Mouse (Mus musculus): ENCODE results near the gene Syk. TPM values are rescaled to one million over a fixed set of nuclear protein-coding genes. Genes with fewer than 3 reads are reported as not detected.
A peak's percentile ranks its signal among the peaks of the same experiment; 100 is the strongest.

Syk gene
- total and polyA plus RNA-seq, 2 experiments from 2014 or later = 0.91 to 3.1 TPM

DNA sequence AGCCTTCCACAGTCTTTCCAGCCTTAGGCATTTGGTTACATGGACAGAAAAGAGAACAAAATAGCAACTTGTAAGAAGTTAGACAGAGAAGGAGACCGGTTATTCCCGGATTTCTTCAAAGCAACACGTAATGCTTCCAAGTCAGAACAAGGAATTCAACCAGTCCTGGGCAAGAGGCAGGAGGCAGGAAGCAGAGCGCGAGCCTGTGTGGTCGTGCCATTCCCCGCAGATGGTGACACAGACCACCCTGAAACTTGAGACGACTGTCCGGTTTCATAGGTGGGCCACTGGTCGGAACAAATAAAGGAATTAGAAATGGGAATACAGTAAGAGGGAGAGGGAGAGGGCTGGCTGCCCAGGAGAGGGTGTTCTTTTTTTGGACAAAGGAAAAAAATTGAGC lies 6.1 kb upstream of the Syk start:
- no peak for TF ChIP-seq CTCF (IDR thresholded peaks at IDR 0.05)
- no peak overlapping the region for H3K4me3 ChIP-seq (ENCODE audit: low read depth, low read length)
- DNase-seq (ENCODE audit: low spot score) (no peak), ATAC-seq (ENCODE audit: low FRiP score) (no peak)
- H3K9me3 ChIP-seq (ENCODE audit: low read length) = no peaks in the 10 kb centered on the region
- no peaks in the 10 kb centered on the region for H3K36me3 ChIP-seq (ENCODE audit: insufficient read depth, low read length)
- no peak overlapping the region for H3K9ac ChIP-seq (replicated peaks; ENCODE audit: low read length, poor library complexity, severe bottlenecking)
- H3K4me1 ChIP-seq (ENCODE audit: insufficient read depth, low read length) = 0 out of 2 replicates have a peak, but pooled peaks cover 2% of the 10 kb centered on the region
- 48% methylated on average over 10 of the region's 10 CpGs for WGBS
- no peaks in the 10 kb centered on the region for H3K27me3 ChIP-seq (ENCODE audit: insufficient read depth, low read length)
- H3K4me2 ChIP-seq (ENCODE audit: low read depth, low read length, poor library complexity, severe bottlenecking) = no peak overlapping the region
- H3K27ac ChIP-seq (ENCODE audit: low read depth, low read length) = no peak overlapping the region

DNA sequence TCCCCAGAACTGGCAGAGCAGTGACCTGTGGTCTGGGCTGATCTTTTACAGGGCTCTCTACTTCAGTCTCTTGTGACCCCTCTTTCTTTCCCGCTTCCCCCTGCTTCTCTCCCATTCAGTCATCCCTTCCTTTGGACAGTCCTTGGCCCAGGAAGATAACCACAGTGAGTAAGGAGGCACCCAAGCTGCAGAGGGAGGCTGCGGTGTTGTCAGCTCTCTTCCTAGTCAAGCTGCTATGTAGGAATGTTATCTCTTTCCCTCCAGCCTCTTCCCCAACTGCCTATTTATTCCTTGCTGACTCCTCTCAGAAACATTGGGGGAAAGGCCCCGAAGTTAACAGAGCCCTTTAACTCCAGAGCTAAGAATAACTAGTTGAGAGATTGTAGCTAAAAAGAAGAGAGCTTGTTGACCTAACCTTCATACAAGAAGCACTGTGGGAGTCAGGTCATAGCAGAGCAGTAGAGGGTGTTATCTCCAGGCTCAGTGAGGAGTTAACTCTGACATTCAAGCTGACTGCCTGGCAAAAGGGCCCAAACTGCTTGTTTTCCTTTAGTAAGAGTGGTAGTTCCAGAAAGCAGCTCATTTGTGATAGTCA lies 5.5 kb upstream of the Syk start:
- Histone ChIP-seq H3K27ac (ENCODE audit: low read depth, low read length) (no peak overlapping the region), H3K9ac (replicated peaks; ENCODE audit: low read length, poor library complexity, severe bottlenecking) (no peak overlapping the region), H3K4me1 (ENCODE audit: insufficient read depth, low read length) (0 out of 2 replicates have a peak, but pooled peaks cover 2% of the 10 kb centered on the region), H3K4me2 (ENCODE audit: low read depth, low read length, poor library complexity, severe bottlenecking) (no peak overlapping the region), H3K4me3 (ENCODE audit: low read depth, low read length) (no peak overlapping the region), H3K9me3 (ENCODE audit: low read length) (no peaks in the 10 kb centered on the region), H3K27me3 (ENCODE audit: insufficient read depth, low read length) (peaks cover 2% of the 10 kb centered on the region; the same call in 1 of the 2 replicates), H3K36me3 (ENCODE audit: insufficient read depth, low read length) (no peaks in the 10 kb centered on the region)
- ATAC-seq (ENCODE audit: low FRiP score) = no peak
- 77% methylated on average over 3 of the region's 3 CpGs for WGBS
- DNase-seq (ENCODE audit: low spot score) = no peak
- TF ChIP-seq CTCF (IDR thresholded peaks at IDR 0.05) = no peak

DNA sequence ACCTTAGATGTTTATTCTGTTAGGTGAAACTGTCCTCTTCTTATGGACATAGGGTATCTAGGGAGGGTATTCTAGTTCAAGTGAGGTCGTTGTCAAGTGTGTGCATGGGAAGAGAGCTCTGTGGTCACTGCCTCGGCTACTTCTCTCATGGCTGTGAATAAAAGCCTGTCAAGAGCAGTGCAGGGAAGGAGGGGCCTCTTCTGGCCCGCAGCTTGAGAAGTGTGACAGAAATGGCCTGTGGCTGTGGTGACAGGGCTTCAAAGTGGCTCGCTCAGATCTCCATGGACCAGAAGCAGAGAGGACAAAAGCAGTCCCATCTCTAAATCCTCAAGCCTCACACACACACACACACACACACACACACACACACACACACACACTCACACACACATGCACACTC lies 5.0 kb upstream of the Syk start:
- no peak for TF ChIP-seq CTCF (IDR thresholded peaks at IDR 0.05)
- DNase-seq (ENCODE audit: low spot score) (no peak), ATAC-seq (ENCODE audit: low FRiP score) (no peak)
- 31% methylated on average over 4 of the region's 4 CpGs for WGBS
- Histone ChIP-seq H3K9ac (replicated peaks; ENCODE audit: low read length, poor library complexity, severe bottlenecking) (no peak overlapping the region), H3K4me2 (ENCODE audit: low read depth, low read length, poor library complexity, severe bottlenecking) (no peak overlapping the region), H3K4me3 (ENCODE audit: low read depth, low read length) (no peak overlapping the region), H3K27ac (ENCODE audit: low read depth, low read length) (no peak overlapping the region), H3K36me3 (ENCODE audit: insufficient read depth, low read length) (no peaks in the 10 kb centered on the region), H3K9me3 (ENCODE audit: low read length) (no peaks in the 10 kb centered on the region), H3K4me1 (ENCODE audit: insufficient read depth, low read length) (0 out of 2 replicates have a peak, but pooled peaks cover 4% of the 10 kb centered on the region), H3K27me3 (ENCODE audit: insufficient read depth, low read length) (peaks cover 7% of the 10 kb centered on the region; the same call in 1 of the 2 replicates)

DNA sequence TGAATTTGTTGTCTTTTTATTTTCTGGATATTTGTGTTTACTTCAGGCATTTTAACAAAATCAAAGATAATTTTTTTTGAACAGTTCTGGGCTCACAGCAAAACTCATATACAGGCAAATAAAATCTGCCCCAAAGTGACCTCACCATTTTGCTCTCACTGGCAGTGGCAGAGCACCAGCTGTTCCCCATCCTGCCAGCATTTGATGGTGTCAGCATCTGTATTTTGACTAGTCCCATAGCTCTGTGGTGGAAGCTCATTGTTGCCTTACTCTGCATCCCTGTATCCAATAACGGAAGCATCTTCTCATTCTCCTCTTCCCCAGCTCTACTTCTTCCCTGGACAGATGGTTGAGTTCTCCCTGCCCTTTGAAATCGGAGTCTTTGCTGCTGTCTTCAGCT lies 4.2 kb upstream of the Syk start:
- Histone ChIP-seq H3K36me3 (ENCODE audit: insufficient read depth, low read length) (no peaks in the 10 kb centered on the region), H3K27me3 (ENCODE audit: insufficient read depth, low read length) (peaks cover 10% of the 10 kb centered on the region; the same call in 1 of the 2 replicates), H3K9me3 (ENCODE audit: low read length) (no peaks in the 10 kb centered on the region), H3K4me2 (ENCODE audit: low read depth, low read length, poor library complexity, severe bottlenecking) (no peak overlapping the region), H3K9ac (replicated peaks; ENCODE audit: low read length, poor library complexity, severe bottlenecking) (no peak overlapping the region), H3K27ac (ENCODE audit: low read depth, low read length) (no peak overlapping the region), H3K4me1 (ENCODE audit: insufficient read depth, low read length) (peaks cover 6% of the 10 kb centered on the region; the same call in 1 of the 2 replicates), H3K4me3 (ENCODE audit: low read depth, low read length) (no peak overlapping the region)
- ATAC-seq (ENCODE audit: low FRiP score) (no peak), DNase-seq (ENCODE audit: low spot score) (no peak)
- no peak for TF ChIP-seq CTCF (IDR thresholded peaks at IDR 0.05)
- WGBS = 86% methylated on average over 2 of the region's 2 CpGs

DNA sequence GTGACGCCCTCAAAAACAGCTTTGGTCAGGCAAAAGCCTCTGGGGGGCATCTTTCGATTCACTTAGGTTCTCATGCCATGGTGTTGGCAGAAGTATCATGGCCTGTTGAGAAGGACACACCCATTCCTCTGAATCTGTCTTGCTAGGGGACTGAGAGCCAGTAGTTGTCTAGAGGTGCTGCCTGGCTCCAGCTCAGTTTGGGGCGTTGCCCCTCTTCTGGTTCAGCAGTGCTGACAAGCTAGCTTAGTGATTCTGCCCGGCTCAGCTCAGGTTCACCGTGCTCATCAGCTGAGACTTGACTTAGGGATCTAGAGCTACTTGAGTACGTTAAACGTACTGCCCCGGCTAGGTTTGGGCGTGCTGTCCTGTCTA lies 481 bp upstream of the Syk start:
- H3K27me3 ChIP-seq (ENCODE audit: insufficient read depth, low read length) = peaks cover 14% of the 10 kb centered on the region
- peak overlapping the region; percentile 99 for H3K4me2 ChIP-seq (ENCODE audit: low read depth, low read length, poor library complexity, severe bottlenecking)
- 28% methylated on average over 9 of the region's 9 CpGs for WGBS
- H3K27ac ChIP-seq (ENCODE audit: low read depth, low read length) = no peak overlapping the region
- TF ChIP-seq CTCF (IDR thresholded peaks at IDR 0.05) = no peak
- H3K36me3 ChIP-seq (ENCODE audit: insufficient read depth, low read length) = no peaks in the 10 kb centered on the region
- H3K9me3 ChIP-seq (ENCODE audit: low read length) = no peaks in the 10 kb centered on the region
- H3K9ac ChIP-seq (replicated peaks; ENCODE audit: low read length, poor library complexity, severe bottlenecking) = no peak overlapping the region
- DNase-seq (ENCODE audit: low spot score) = no peak
- H3K4me1 ChIP-seq (ENCODE audit: insufficient read depth, low read length) = peaks cover 6% of the 10 kb centered on the region; the same call in 1 of the 2 replicates
- ATAC-seq (ENCODE audit: low FRiP score) = no peak
- peak overlapping the region; percentile 49 for H3K4me3 ChIP-seq (ENCODE audit: low read depth, low read length)

DNA sequence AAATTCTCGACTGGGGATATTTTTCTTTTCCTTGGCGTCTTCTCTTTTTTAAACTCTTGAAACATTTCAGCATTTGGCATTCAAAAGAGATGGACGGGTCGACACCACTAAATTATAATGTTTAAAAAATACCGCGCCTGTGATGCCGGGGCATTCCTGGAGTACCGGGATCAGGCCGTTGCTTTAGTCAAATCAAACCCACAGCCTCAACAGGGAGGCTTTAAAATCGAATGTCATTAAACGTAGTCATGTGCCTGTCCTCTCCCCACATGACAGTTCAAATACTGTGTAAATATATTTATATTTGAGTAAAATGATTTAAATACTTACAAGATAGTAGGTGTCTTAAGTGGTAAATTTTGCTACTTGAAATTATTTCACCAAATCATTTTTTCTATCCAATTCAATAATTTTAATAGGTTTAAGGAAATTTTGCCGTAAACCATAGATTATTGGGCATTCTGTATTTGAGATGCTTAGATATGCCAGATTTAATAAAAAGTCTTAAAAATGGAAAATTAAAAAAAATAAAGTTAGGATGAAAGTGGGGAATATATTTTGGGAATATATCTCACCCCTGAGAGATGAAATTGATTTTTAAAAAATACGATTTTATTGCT lies 1.1 kb downstream of the Syk start:
- Histone ChIP-seq H3K9me3 (ENCODE audit: low read length) (no peaks in the 10 kb centered on the region), H3K27me3 (ENCODE audit: insufficient read depth, low read length) (peaks cover 14% of the 10 kb centered on the region), H3K27ac (ENCODE audit: low read depth, low read length) (no peak overlapping the region), H3K4me1 (ENCODE audit: insufficient read depth, low read length) (peaks cover 4% of the 10 kb centered on the region; the same call in 1 of the 2 replicates), H3K4me2 (ENCODE audit: low read depth, low read length, poor library complexity, severe bottlenecking) (no peak overlapping the region), H3K36me3 (ENCODE audit: insufficient read depth, low read length) (no peaks in the 10 kb centered on the region), H3K9ac (replicated peaks; ENCODE audit: low read length, poor library complexity, severe bottlenecking) (no peak overlapping the region), H3K4me3 (ENCODE audit: low read depth, low read length) (no peak overlapping the region)
- no peak for TF ChIP-seq CTCF (IDR thresholded peaks at IDR 0.05)
- no peak for ATAC-seq (ENCODE audit: low FRiP score)
- DNase-seq (ENCODE audit: low spot score) = no peak
- 28% methylated on average over 13 of the region's 13 CpGs for WGBS

All from midbrain, postnatal 0 days (tissue).